Mouse (Mus musculus) MEL (cell line): ENCODE measurements at regions not wholly inside any gene's neighbourhood (a gene's known extent, or its start where the extent isn't known, plus 50 kb on each side); places are given as distances from the start of the nearest gene placed in this dataset.

Experiments used
- DNase-seq: peaks from one replicate; pipeline ENCODE4 v3.0.0; 2011; ENCODE audit warnings: low read depth, low spot score
- H3K27ac ChIP-seq: 2 replicates; pipeline ENCODE4 v1.5.1; 2012; ENCODE audit warnings: low read depth, mild to moderate bottlenecking, control low read depth, low read length, moderate library complexity; ENCODE audit not compliant: control insufficient read depth
- H3K27me3 ChIP-seq, 2 experiments: fragments of 150-350 bp in 1 of 2; sonication (generic) in 1 of 2; 2 replicates each; pipeline ENCODE4 v1.6.1; 2012; ENCODE audit warnings: low read length in 2 of 2, mild to moderate bottlenecking in 2 of 2, improper control_type of control experiment in 1 of 2, moderate library complexity in 1 of 2; ENCODE audit not compliant: insufficient read depth in 2 of 2, control insufficient read depth in 1 of 2
- H3K36me3 ChIP-seq, 2 experiments: 2 replicates each; pipeline ENCODE4 v1.6.1; 2012 to 2014; ENCODE audit warnings: low read length in 2 of 2, improper control_type of control experiment in 1 of 2, inconsistent platforms in 1 of 2, mild to moderate bottlenecking in 1 of 2; ENCODE audit not compliant: insufficient read depth in 2 of 2, control insufficient read depth in 1 of 2
- H3K4me1 ChIP-seq, 2 experiments: fragments of 150-350 bp in 1 of 2; sonication (generic) in 1 of 2; 2 replicates each; pipeline ENCODE4 v1.6.1; 2012; ENCODE audit warnings: low read length in 2 of 2, improper control_type of control experiment in 1 of 2, mild to moderate bottlenecking in 1 of 2; ENCODE audit not compliant: insufficient read depth in 2 of 2, control insufficient read depth in 1 of 2
- H3K4me3 ChIP-seq, 2 experiments: fragments of 150-350 bp in 1 of 2; sonication (generic) in 1 of 2; 2 replicates each; pipeline ENCODE4 v1.5.1; 2012; ENCODE audit warnings: low read depth in 2 of 2, low read length in 2 of 2, mild to moderate bottlenecking in 2 of 2, moderate library complexity in 2 of 2, control low read depth in 1 of 2, improper control_type of control experiment in 1 of 2; ENCODE audit not compliant: control insufficient read depth in 1 of 2, insufficient read depth in 1 of 2
- H3K79me2 ChIP-seq: 2 replicates; pipeline ENCODE4 v1.6.1; 2012; ENCODE audit warnings: mild to moderate bottlenecking, low read length, moderate library complexity; ENCODE audit not compliant: control insufficient read depth, poor library complexity, insufficient read depth
- H3K9ac ChIP-seq: 2 replicates; pipeline ENCODE4 v1.6.1; 2012; ENCODE audit warnings: low read depth, mild to moderate bottlenecking, control low read depth, low read length, moderate library complexity; ENCODE audit not compliant: control insufficient read depth, poor library complexity, severe bottlenecking
- H3K9me3 ChIP-seq: fragments of 150-350 bp; sonication (generic); replicated peaks from 2 replicates; pipeline ENCODE4 v1.6.1; 2012; ENCODE audit warnings: mild to moderate bottlenecking, low read length, improper control_type of control experiment, moderate library complexity; ENCODE audit not compliant: insufficient read depth
- BHLHE40 ChIP-seq: IDR thresholded peaks from 2 replicates; pipeline ENCODE4 v1.6.1; 2012; ENCODE audit warnings: low read depth, mild to moderate bottlenecking, inconsistent platforms, low read length, improper control_type of control experiment, borderline replicate concordance
- CTCF ChIP-seq, 3 experiments: IDR thresholded peaks in 2 of 3; conservative IDR thresholded peaks in 1 of 3; 2 replicates each; pipeline ENCODE4 v1.5.1; 2011 to 2012; ENCODE audit warnings: low read length in 3 of 3, low read depth in 2 of 3, mild to moderate bottlenecking in 2 of 3, improper control_type of control experiment in 1 of 3, inconsistent platforms in 1 of 3, mixed read lengths in 1 of 3, moderate library complexity in 1 of 3; ENCODE audit not compliant: control insufficient read depth in 1 of 3, insufficient read depth in 1 of 3, poor library complexity in 1 of 3, severe bottlenecking in 1 of 3
- ELF1 ChIP-seq: IDR thresholded peaks from 2 replicates; pipeline ENCODE4 v1.6.1; 2014; ENCODE audit warnings: low read depth, mild to moderate bottlenecking, inconsistent platforms, low read length, improper control_type of control experiment, moderate library complexity
- ETS1 ChIP-seq: IDR thresholded peaks from 2 replicates; pipeline ENCODE4 v1.6.1; 2012; ENCODE audit warnings: low read depth, mild to moderate bottlenecking, inconsistent platforms, low read length, improper control_type of control experiment, moderate library complexity
- HCFC1 ChIP-seq: IDR thresholded peaks from 2 replicates; pipeline ENCODE4 v1.6.1; 2012; ENCODE audit warnings: low read depth, mild to moderate bottlenecking, inconsistent platforms, low read length, improper control_type of control experiment, moderate library complexity
- JUND ChIP-seq: IDR thresholded peaks from 2 replicates; pipeline ENCODE4 v1.6.1; 2011; ENCODE audit warnings: low read depth, mild to moderate bottlenecking, improper control_type of control experiment, low read length
- KAT2A ChIP-seq: conservative IDR thresholded peaks from 2 replicates; pipeline ENCODE4 v1.6.1; 2012; ENCODE audit warnings: low read depth, low read length, improper control_type of control experiment, inconsistent platforms
- MAX ChIP-seq: IDR thresholded peaks from 2 replicates; pipeline ENCODE4 v1.6.1; 2011; ENCODE audit warnings: low read length, improper control_type of control experiment
- MAZ ChIP-seq: IDR thresholded peaks from 2 replicates; pipeline ENCODE4 v1.6.1; 2012; ENCODE audit warnings: low read depth, mild to moderate bottlenecking, inconsistent platforms, low read length, improper control_type of control experiment
- MEF2A ChIP-seq: IDR thresholded peaks from 2 replicates; pipeline ENCODE4 v1.6.1; 2014; ENCODE audit warnings: low read depth, mild to moderate bottlenecking, inconsistent platforms, low read length, improper control_type of control experiment; ENCODE audit not compliant: poor library complexity, insufficient replicate concordance, severe bottlenecking; ENCODE audit errors: extremely low read depth
- MXI1 ChIP-seq: IDR thresholded peaks from 2 replicates; pipeline ENCODE4 v1.6.1; 2011; ENCODE audit warnings: mild to moderate bottlenecking, low read depth, low read length, improper control_type of control experiment
- MYC ChIP-seq: IDR thresholded peaks from 2 replicates; pipeline ENCODE4 v1.6.1; 2011; ENCODE audit warnings: low read depth, mild to moderate bottlenecking, low read length, improper control_type of control experiment, moderate library complexity
- NELFE ChIP-seq: IDR thresholded peaks from 2 replicates; pipeline ENCODE4 v1.6.1; 2011; ENCODE audit warnings: low read depth, low read length, improper control_type of control experiment
- POLR2A ChIP-seq, 2 experiments: IDR thresholded peaks; 2 replicates each; pipeline ENCODE4 v1.6.1; 2011 to 2012; ENCODE audit warnings: low read length in 2 of 2, mild to moderate bottlenecking in 2 of 2, control low read depth in 1 of 2, improper control_type of control experiment in 1 of 2, low read depth in 1 of 2, moderate library complexity in 1 of 2; ENCODE audit not compliant: control insufficient read depth in 1 of 2, insufficient read depth in 1 of 2, poor library complexity in 1 of 2
- SIN3A ChIP-seq: IDR thresholded peaks from 2 replicates; pipeline ENCODE4 v1.6.1; 2012; ENCODE audit warnings: low read length, improper control_type of control experiment, inconsistent platforms
- UBTF ChIP-seq: IDR thresholded peaks from 2 replicates; pipeline ENCODE4 v1.6.1; 2012; ENCODE audit warnings: low read depth, mild to moderate bottlenecking, inconsistent platforms, low read length, improper control_type of control experiment, moderate library complexity, borderline replicate concordance; ENCODE audit not compliant: insufficient read depth
- USF2 ChIP-seq, 2 experiments: IDR thresholded peaks; 2 replicates each; pipeline ENCODE4 v1.6.1; 2011 to 2012; ENCODE audit warnings: improper control_type of control experiment in 2 of 2, low read length in 2 of 2, borderline replicate concordance in 1 of 2, inconsistent platforms in 1 of 2, low read depth in 1 of 2, mild to moderate bottlenecking in 1 of 2; ENCODE audit not compliant: insufficient read depth in 1 of 2

DNA sequence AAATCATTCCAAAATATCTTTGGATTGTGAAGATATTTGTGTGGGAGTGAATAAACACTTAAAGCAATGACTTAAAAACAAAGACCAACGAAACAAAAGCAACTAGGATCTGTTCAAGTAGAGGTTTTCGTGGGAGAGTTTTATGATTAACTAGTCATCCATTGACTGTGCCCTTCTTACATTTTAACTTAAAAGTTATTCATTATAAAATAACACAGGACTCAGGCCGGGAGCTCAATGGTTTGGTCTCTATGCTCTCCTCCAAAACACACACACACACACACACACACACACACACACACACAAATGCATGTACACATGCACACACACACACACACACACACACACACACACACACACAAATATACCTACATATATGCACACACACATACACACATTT lies 699.3 kb upstream of the Cntn5 start (continued):
- TF ChIP-seq MAZ = no peak

DNA sequence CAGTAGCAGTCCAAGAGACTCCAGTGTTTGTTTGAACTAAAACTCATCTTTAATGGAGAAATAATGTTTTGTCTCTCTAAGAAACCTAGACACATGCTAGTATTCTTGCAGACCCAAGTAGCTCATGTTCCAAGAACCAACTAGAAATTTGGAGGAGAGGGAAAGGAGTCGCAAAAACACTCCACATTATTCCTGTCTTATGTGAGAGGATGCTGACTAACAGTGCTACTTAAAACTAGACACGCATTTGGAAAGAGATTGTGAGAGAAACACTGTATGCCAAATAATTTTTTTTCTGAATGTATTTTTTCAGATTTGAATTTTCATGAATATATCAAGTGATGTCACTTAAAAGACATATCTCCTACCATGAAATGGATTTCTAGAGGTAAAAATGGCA lies 698.3 kb upstream of the Cntn5 start:
- Histone ChIP-seq H3K4me3 (no peak overlapping the region), H3K4me1 (no peaks in the 10 kb centered on the region), H3K79me2 (no peaks in the 10 kb centered on the region), H3K9ac (no peak overlapping the region), H3K27me3 (no peaks in the 10 kb centered on the region), H3K27ac (no peak overlapping the region), H3K36me3 (no peaks in the 10 kb centered on the region), H3K9me3 (no peaks in the 10 kb centered on the region)
- no peak for TF ChIP-seq MEF2A
- no peak for TF ChIP-seq BHLHE40
- TF ChIP-seq USF2 (IDR thresholded peaks at IDR 0.05; ENCODE audit: borderline replicate concordance in 1 of 2, insufficient read depth in 1 of 2, low read depth in 1 of 2, low read length in 2 of 2) = no peak
- TF ChIP-seq UBTF = no peak
- TF ChIP-seq CTCF (IDR thresholded peaks at IDR 0.05 in 2 of 3, conservative IDR thresholded peaks at IDR 0.05 in 1 of 3; ENCODE audit: control insufficient read depth in 1 of 3, insufficient read depth in 1 of 3, low read depth in 2 of 3, low read length in 3 of 3, poor library complexity in 1 of 3, severe bottlenecking in 1 of 3) = no peak
- no peak for TF ChIP-seq NELFE
- TF ChIP-seq MAX = no peak
- no peak for TF ChIP-seq SIN3A
- no peak for TF ChIP-seq POLR2A (IDR thresholded peaks at IDR 0.05; ENCODE audit: control insufficient read depth in 1 of 2, insufficient read depth in 1 of 2, low read depth in 1 of 2, low read length in 2 of 2, poor library complexity in 1 of 2)
- no peak for TF ChIP-seq ETS1
- TF ChIP-seq MYC = no peak
- TF ChIP-seq KAT2A = no peak
- no peak for TF ChIP-seq ELF1
- no peak for TF ChIP-seq HCFC1
- TF ChIP-seq MXI1 = no peak
- no peak for DNase-seq

DNA sequence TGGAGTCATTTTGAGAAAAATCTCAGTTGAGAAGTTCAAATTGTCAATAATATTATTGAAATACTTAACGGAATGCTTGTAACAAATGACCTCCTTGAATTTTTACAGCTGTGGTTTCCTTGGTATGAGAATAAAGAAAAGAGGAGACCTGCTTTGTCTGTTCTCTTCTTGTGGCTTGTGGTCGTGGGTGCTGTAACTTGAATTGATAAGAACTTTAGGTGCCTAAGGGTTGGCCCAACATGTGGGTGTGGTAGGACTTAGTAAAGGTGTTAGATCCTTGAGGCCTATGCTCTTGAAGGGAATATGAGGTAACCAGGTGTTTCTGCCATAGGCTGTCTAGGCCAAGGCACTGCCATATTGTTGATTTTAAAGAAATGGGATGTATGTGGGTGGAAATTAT lies 674.4 kb upstream of the Cntn5 start:
- no peaks in the 10 kb centered on the region for H3K4me1 ChIP-seq
- no peaks in the 10 kb centered on the region for H3K9me3 ChIP-seq
- H3K27me3 ChIP-seq = no peaks in the 10 kb centered on the region
- no peak overlapping the region for H3K9ac ChIP-seq
- H3K27ac ChIP-seq = no peak overlapping the region
- no peaks in the 10 kb centered on the region for H3K79me2 ChIP-seq
- no peak for TF ChIP-seq MAX
- no peak for TF ChIP-seq JUND
- no peak for DNase-seq
- no peaks in the 10 kb centered on the region for H3K36me3 ChIP-seq
- H3K4me3 ChIP-seq = no peak overlapping the region
